Mouse (Mus musculus) neural tube, embryonic 14.5 days (tissue): ENCODE results near the gene Ppp1r12a. TPM values are rescaled to one million over a fixed set of nuclear protein-coding genes. Genes with fewer than 3 reads are reported as not detected.

Experiments used
- ATAC-seq: fragments of 200-750 bp; cut with Nextera tagmentation; 2 replicates; pipeline ENCODE4 v1.8.0; 2017; ENCODE audit warnings: low read depth, mild to moderate bottlenecking, moderate TSS enrichment, moderate library complexity
- H3K27ac ChIP-seq: fragments of 300-500 bp; sonication (generic); 2 replicates; pipeline ENCODE4 v1.5.1; 2014; ENCODE audit warnings: low read depth, mild to moderate bottlenecking, control low read depth, low read length, moderate library complexity, mixed read lengths
- H3K27me3 ChIP-seq: fragments of 300-500 bp; sonication (generic); 2 replicates; pipeline ENCODE4 v1.6.1; 2014; ENCODE audit warnings: low read length; ENCODE audit not compliant: control insufficient read depth, insufficient read depth
- H3K36me3 ChIP-seq: fragments of 300-500 bp; sonication (generic); 2 replicates; pipeline ENCODE4 v1.6.1; 2014; ENCODE audit warnings: low read length, mixed read lengths; ENCODE audit not compliant: control insufficient read depth, insufficient read depth
- H3K4me1 ChIP-seq: fragments of 300-500 bp; sonication (generic); 2 replicates; pipeline ENCODE4 v1.6.1; 2014; ENCODE audit warnings: low read length; ENCODE audit not compliant: control insufficient read depth, insufficient read depth
- H3K4me2 ChIP-seq: fragments of 300-500 bp; sonication (generic); 2 replicates; pipeline ENCODE4 v1.6.1; 2014; ENCODE audit warnings: mild to moderate bottlenecking, low read depth, low read length, control low read depth
- H3K4me3 ChIP-seq: fragments of 300-500 bp; sonication (generic); 2 replicates; pipeline ENCODE4 v1.5.1; 2014; ENCODE audit warnings: low read depth, low read length, control low read depth, mixed read lengths
- H3K9ac ChIP-seq: fragments of 300-500 bp; sonication (generic); replicated peaks from 2 replicates; pipeline ENCODE4 v1.6.1; 2014; ENCODE audit warnings: low read depth, mild to moderate bottlenecking, control low read depth, low read length, mixed read lengths
- H3K9me3 ChIP-seq: fragments of 300-500 bp; sonication (generic); 2 replicates; pipeline ENCODE4 v1.6.1; 2016; ENCODE audit warnings: low read length; ENCODE audit not compliant: control insufficient read depth
- WGBS: fragments of 180-500 bp; shearing (Covaris S2); extraction: QIAGEN DNeasy Blood & Tissue Kit; methylation state at CpG from one replicate; pipeline ENCODE4 v1.1.7; 2014; 5-methylcytosine and 5-hydroxymethylcytosine counted together
- polyA plus RNA-seq: library from polyadenylated mRNA; unstranded; fragments of >200 nt; fragmentation: Nextera tagmentation; extraction: Ambion mirVana; gene quantifications from 2 replicates; pipeline ENCODE4 v1.2.1, GENCODE M21; 2014

The Ppp1r12a gene
- polyA plus RNA-seq, 1 experiment from 2014 or later: 81.7 TPM

GRCm38 (mm10) chr10:108314396-108314795, 152.4 kb downstream of the Ppp1r12a start:
- Histone ChIP-seq H3K36me3 (no peaks in the 10 kb centered on the region), H3K9ac (no peak overlapping the region), H3K27me3 (no peaks in the 10 kb centered on the region), H3K27ac (no peak overlapping the region), H3K4me2 (no peak overlapping the region), H3K4me3 (no peak overlapping the region), H3K9me3 (no peaks in the 10 kb centered on the region), H3K4me1 (no peaks in the 10 kb centered on the region)
- 91% methylated on average over 8 of the region's 8 CpGs for WGBS
- ATAC-seq: no peak

GRCm38 (mm10) chr10:108315236-108315635, 153.2 kb downstream of the Ppp1r12a start:
- Histone ChIP-seq H3K9ac (no peak overlapping the region), H3K27me3 (no peaks in the 10 kb centered on the region), H3K9me3 (no peaks in the 10 kb centered on the region), H3K4me2 (no peak overlapping the region), H3K27ac (no peak overlapping the region), H3K4me1 (no peaks in the 10 kb centered on the region), H3K4me3 (no peak overlapping the region), H3K36me3 (no peaks in the 10 kb centered on the region)
- no peak for ATAC-seq
- WGBS: 94% methylated on average over 7 of the region's 7 CpGs

GRCm38 (mm10) chr10:108328356-108328755, 166.4 kb downstream of the Ppp1r12a start:
- no peak overlapping the region for H3K27ac ChIP-seq
- 93% methylated on average over 7 of the region's 7 CpGs for WGBS
- no peaks in the 10 kb centered on the region for H3K36me3 ChIP-seq
- H3K9me3 ChIP-seq: no peaks in the 10 kb centered on the region
- H3K4me3 ChIP-seq: no peak overlapping the region
- no peak overlapping the region for H3K4me2 ChIP-seq
- H3K9ac ChIP-seq: no peak overlapping the region
- ATAC-seq: no peak
- peaks cover 4% of the 10 kb centered on the region; the same call in 1 of the 2 replicates for H3K4me1 ChIP-seq
- H3K27me3 ChIP-seq: peaks cover 2% of the 10 kb centered on the region; the same call in 1 of the 2 replicates

GRCm38 (mm10) chr10:108328983-108329382, 167.0 kb downstream of the Ppp1r12a start:
- 91% methylated on average over 12 of the region's 12 CpGs for WGBS

DNA sequence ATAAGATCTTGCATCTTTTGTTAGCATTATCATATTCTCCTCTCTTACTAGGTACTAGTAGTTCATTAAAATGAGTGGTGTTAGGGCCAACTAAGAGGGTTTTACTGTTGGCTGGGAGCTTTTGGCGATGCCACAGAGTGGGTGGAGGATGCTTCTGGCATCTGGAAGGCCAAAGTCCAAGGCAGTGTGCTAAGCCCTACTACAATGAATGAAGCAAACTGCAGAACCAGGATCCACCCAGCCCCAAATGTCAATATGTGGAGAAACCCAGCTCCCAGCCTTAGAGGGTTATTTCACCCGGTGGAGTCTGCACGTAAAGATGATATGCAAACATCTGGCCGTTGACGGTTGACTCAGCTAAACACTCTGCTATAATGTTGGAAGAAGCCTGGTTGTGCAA, 167.8 kb downstream of the Ppp1r12a start:
- WGBS: 84% methylated on average over 5 of the region's 5 CpGs
- Histone ChIP-seq H3K36me3 (no peaks in the 10 kb centered on the region), H3K4me1 (peaks cover 4% of the 10 kb centered on the region; the same call in 1 of the 2 replicates), H3K9ac (no peak overlapping the region), H3K9me3 (no peaks in the 10 kb centered on the region), H3K4me3 (no peak overlapping the region), H3K27me3 (peaks cover 2% of the 10 kb centered on the region; the same call in 1 of the 2 replicates), H3K27ac (no peak overlapping the region), H3K4me2 (no peak overlapping the region)
- no peak for ATAC-seq

More at GRCm38 (mm10) chr10:108328983-108329382, 167.0 kb downstream of the Ppp1r12a start:
- Histone ChIP-seq H3K9me3 (no peaks in the 10 kb centered on the region), H3K4me2 (no peak overlapping the region), H3K4me1 (peaks cover 4% of the 10 kb centered on the region; the same call in 1 of the 2 replicates), H3K4me3 (no peak overlapping the region), H3K36me3 (no peaks in the 10 kb centered on the region), H3K27ac (no peak overlapping the region), H3K9ac (no peak overlapping the region), H3K27me3 (peaks cover 2% of the 10 kb centered on the region; the same call in 1 of the 2 replicates)
- ATAC-seq: no peak

DNA sequence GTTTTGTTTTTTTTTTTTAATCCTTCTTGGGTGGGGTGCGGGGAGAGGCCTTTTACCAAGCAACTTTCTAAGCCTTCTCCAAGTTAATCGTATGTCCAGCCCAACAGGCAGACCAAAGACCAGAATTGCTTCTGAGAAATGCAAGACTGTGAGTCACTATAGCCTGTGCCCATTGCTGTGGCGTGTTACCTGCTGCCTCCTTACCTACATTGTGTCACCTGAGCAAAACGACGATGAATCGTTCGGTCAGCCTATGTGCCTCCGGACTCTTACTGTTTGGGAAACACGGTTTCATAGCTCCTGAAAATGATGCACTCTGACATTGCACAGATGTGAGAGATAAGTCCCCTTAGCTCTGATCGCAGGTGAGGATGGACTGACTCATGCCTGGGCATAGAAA, 169.0 kb downstream of the Ppp1r12a start:
- 9% methylated on average over 10 of the region's 10 CpGs for WGBS
- Histone ChIP-seq H3K9me3 (no peaks in the 10 kb centered on the region), H3K9ac (no peak overlapping the region), H3K36me3 (no peaks in the 10 kb centered on the region), H3K4me2 (no peak overlapping the region), H3K4me3 (no peak overlapping the region), H3K27me3 (peaks cover 2% of the 10 kb centered on the region; the same call in 1 of the 2 replicates), H3K4me1 (peaks cover 4% of the 10 kb centered on the region; the same call in 1 of the 2 replicates), H3K27ac (no peak overlapping the region)
- ATAC-seq: no peak

GRCm38 (mm10) chr10:108331784-108332561, 170.0 kb downstream of the Ppp1r12a start, which contains the start of gene Pawr:
Gene Pawr, plus strand, starts transcription at chr10:108332121.
- peak; percentile 87 for ATAC-seq
- Histone ChIP-seq H3K27ac (0 out of 2 replicates have a peak within 1 kb of the TSS, but pooled peaks have one; percentile 44), H3K9ac (peak within 1 kb of the TSS; percentile 62), H3K9me3 (no peaks in the 10 kb centered on the region), H3K4me3 (peak within 1 kb of the TSS; percentile 76), H3K4me2 (peak within 1 kb of the TSS; percentile 96), H3K36me3 (no peaks in the 10 kb centered on the region), H3K27me3 (peaks cover 2% of the 10 kb centered on the region; the same call in 1 of the 2 replicates), H3K4me1 (peaks cover 4% of the 10 kb centered on the region; the same call in 1 of the 2 replicates)
- WGBS: 0% methylated on average over 67 of the region's 85 CpGs

DNA sequence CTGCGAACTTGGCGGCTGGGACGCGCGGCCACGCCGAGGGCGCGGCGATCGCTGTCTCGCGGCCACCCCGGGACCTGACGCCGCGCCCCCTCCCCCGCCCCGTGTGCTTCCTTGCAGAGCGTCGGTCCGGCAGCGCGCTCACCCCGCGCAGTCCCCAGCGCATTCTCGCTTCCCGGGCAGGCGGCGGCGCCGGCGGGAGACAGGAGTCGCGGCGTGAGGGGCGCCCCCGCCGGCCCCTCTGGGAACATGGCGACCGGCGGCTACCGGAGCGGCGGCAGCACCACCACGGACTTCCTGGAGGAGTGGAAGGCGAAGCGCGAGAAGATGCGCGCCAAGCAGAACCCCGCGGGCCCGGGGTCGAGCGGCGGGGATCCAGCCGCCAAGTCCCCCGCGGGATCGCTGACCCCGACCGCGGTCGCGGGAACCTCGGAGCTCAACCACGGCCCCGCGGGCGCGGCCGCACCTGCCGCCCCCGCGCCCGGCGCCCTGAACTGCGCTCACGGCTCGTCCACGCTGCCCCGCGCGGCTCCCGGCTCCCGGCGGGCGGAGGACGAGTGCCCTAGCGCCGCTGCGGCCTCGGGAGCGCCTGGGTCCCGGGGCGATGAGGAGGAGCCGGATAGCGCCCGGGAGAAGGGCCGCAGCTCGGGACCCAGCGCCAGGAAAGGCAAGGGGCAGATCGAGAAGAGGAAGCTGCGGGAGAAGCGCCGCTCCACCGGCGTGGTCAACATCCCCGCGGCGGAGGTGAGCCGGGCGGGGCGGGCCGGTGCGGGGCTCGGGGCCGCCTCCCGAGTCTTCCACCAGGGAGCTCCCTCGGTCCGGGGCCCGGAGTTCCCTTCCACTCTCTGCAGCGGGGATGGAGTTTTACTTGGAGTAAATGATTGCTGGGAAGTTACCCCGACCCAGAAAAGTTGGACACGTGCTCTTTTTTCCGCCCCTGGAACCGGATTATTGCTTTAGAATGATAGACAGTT, 170.9 kb downstream of the Ppp1r12a start:
- WGBS: under 1% methylated on average over 91 of the region's 129 CpGs
- H3K36me3 ChIP-seq: no peaks in the 10 kb centered on the region

More for the DNA sequence above, 170.9 kb downstream of the Ppp1r12a start:
- Histone ChIP-seq H3K27me3 (peaks cover 2% of the 10 kb centered on the region; the same call in 1 of the 2 replicates), H3K9me3 (no peaks in the 10 kb centered on the region), H3K27ac (0 out of 2 replicates have a peak overlapping the region, but pooled peaks have one; percentile 44), H3K4me1 (peaks cover 4% of the 10 kb centered on the region; the same call in 1 of the 2 replicates), H3K9ac (peak overlapping the region; percentile 62), H3K4me3 (peak overlapping the region; percentile 76), H3K4me2 (peak overlapping the region; percentile 96)
- peak; percentile 52 for ATAC-seq
